In the genomic region with DNA sequence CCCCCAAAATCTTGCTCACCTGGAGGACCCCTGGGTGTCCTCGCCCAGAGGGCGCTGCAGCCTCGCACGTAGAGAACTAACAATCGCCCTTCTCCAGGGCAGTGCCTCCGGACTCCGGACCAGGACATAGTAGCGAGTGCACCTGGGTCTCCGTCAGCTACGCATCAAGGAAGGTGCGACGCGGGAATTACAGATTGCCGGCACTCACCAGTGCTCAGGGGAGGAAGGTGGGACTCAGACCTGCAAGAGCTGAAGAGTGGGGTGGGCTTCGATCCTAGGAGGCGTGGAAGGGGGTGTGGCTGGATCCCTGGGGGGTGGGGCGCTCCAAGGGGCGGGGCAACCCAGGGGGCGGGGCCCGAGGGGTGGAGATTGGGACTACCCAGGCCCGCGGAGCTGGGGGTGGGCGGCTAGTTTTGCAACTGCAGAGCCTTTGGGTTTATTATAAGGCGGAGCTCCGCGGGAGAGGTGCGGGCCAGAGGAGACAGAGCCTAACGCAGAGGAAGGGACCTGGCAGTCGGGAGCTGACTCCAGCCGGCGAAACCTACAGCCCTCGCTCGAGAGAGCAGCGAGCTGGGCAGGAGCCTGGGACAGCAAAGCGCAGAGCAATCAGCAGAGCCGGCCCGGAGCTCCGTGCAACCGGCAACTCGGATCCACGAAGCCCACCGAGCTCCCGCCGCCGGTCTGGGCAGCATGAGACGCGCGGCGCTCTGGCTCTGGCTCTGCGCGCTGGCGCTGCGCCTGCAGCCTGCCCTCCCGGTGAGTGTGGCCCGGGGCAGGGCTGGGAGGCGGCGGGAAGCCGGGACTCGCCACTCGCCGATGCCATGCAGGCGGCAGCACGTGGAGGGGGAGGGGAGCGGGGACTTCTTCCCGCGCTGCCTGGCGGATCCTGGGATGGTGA, we compare ENCODE assay signal across 8 mouse cellular contexts. TPM values are rescaled to one million over a fixed set of nuclear protein-coding genes. Genes with fewer than 3 reads are reported as not detected.
DNase-seq lines count a peak whose midpoint lies in the region; ATAC-seq and TF ChIP-seq lines count a peak whose summit lies in the region.

A gene (plus strand): TSS at position 378 of the 898 bp plus-strand sequence.

- peak within 1 kb of the TSS; percentile 88 for H3K4me3 ChIP-seq in embryonic facial prominence, embryonic 10.5 days
- H3K4me3 ChIP-seq in liver, embryonic 11.5 days (ENCODE audit: low read depth, low read length): peak within 1 kb of the TSS; percentile 79
- H3K4me3 ChIP-seq in myocyte: peak within 1 kb of the TSS; percentile 95
- peak within 1 kb of the TSS; percentile 85 for H3K4me3 ChIP-seq in testis, adult 2 months (ENCODE audit: control insufficient read depth, low read depth, low read length)

- peak; percentile 75 for DNase-seq in 3T3-L1 (ENCODE audit: low read depth, low spot score)
- peak; percentile 87 for DNase-seq in adrenal gland, postnatal 14 days
- peak; percentile 99 for DNase-seq in embryonic facial prominence, embryonic 10.5 days (ENCODE audit: low spot score)
- DNase-seq in heart, adult 11 months: peak; percentile 97
- DNase-seq in kidney, adult 11 months: peak; percentile 69
- DNase-seq in liver, embryonic 11.5 days (ENCODE audit: low spot score): peak; percentile 90

- H3K9me3 ChIP-seq in embryonic facial prominence, embryonic 10.5 days: peaks cover 4% of the 10 kb centered on the region; the same call in 1 of the 2 replicates
- H3K9me3 ChIP-seq in liver, embryonic 11.5 days (ENCODE audit: control insufficient read depth, low read length): no peaks in the 10 kb centered on the region

- peak; percentile 64 for TF ChIP-seq POLR2A in myocyte (IDR thresholded peaks at IDR 0.05; ENCODE audit: insufficient read length, low read depth)
- TF ChIP-seq POLR2A in testis, adult 2 months (IDR thresholded peaks at IDR 0.05; ENCODE audit: control insufficient read depth, low read depth, low read length): no peak

- ATAC-seq in liver, embryonic 11.5 days (replicated peaks; ENCODE audit: low FRiP score): peak; percentile 82

- peak within 1 kb of the TSS; percentile 83 for H3ac ChIP-seq in myocyte (ENCODE audit: control insufficient read depth, insufficient read length)

- H3K4me2 ChIP-seq in liver, embryonic 11.5 days: peak within 1 kb of the TSS; percentile 95
- peak within 1 kb of the TSS; percentile 95 for H3K4me2 ChIP-seq in myocyte (ENCODE audit: low read depth)

- peak within 1 kb of the TSS; percentile 77 for H3K9ac ChIP-seq in liver, embryonic 11.5 days (ENCODE audit: low read depth, low read length)

- peaks cover 40% of the 10 kb centered on the region for H3K79me2 ChIP-seq in myocyte (ENCODE audit: control insufficient read depth, insufficient read depth)

- TF ChIP-seq CTCF in testis, adult 2 months (IDR thresholded peaks at IDR 0.05; ENCODE audit: control insufficient read depth, insufficient read depth, insufficient replicate concordance, low read depth, low read length): peak; percentile 13; the same call in 1 of the 2 replicates

- H3K36me3 ChIP-seq in embryonic facial prominence, embryonic 10.5 days (replicated peaks): peaks cover 2% of the 10 kb centered on the region; the same call in 1 of the 2 replicates
- H3K36me3 ChIP-seq in liver, embryonic 11.5 days (ENCODE audit: control insufficient read depth, insufficient read depth, low read length): no peaks in the 10 kb centered on the region
- H3K36me3 ChIP-seq in myocyte (ENCODE audit: control insufficient read depth, insufficient read depth): no peaks in the 10 kb centered on the region
- H3K36me3 ChIP-seq in testis, adult 2 months (ENCODE audit: control insufficient read depth, insufficient read depth, low read length): no peaks in the 10 kb centered on the region

- WGBS in embryonic facial prominence, embryonic 10.5 days: under 1% methylated on average over 67 of the region's 67 CpGs
- under 1% methylated on average over 65 of the region's 67 CpGs for WGBS in liver, embryonic 11.5 days

- no peaks in the 10 kb centered on the region for H3K27me3 ChIP-seq in embryonic facial prominence, embryonic 10.5 days (replicated peaks; ENCODE audit: low read depth, poor library complexity, severe bottlenecking)
- H3K27me3 ChIP-seq in liver, embryonic 11.5 days (replicated peaks; ENCODE audit: control insufficient read depth, insufficient read depth, low read length): no peaks in the 10 kb centered on the region
- no peaks in the 10 kb centered on the region for H3K27me3 ChIP-seq in myocyte (ENCODE audit: control insufficient read depth, insufficient read depth, insufficient read length)
- H3K27me3 ChIP-seq in testis, adult 2 months (ENCODE audit: control insufficient read depth, insufficient read depth, low read length): no peaks in the 10 kb centered on the region

- H3K27ac ChIP-seq in embryonic facial prominence, embryonic 10.5 days (replicated peaks): peak within 1 kb of the TSS; percentile 97
- H3K27ac ChIP-seq in liver, embryonic 11.5 days (ENCODE audit: low read depth, low read length): peak within 1 kb of the TSS; percentile 67
- H3K27ac ChIP-seq in testis, adult 2 months (ENCODE audit: control insufficient read depth, insufficient read depth, low read depth, low read length): no peak within 1 kb of the TSS

- peaks cover 36% of the 10 kb centered on the region for H3K4me1 ChIP-seq in embryonic facial prominence, embryonic 10.5 days
- peaks cover 12% of the 10 kb centered on the region for H3K4me1 ChIP-seq in liver, embryonic 11.5 days (replicated peaks; ENCODE audit: control insufficient read depth, insufficient read depth, low read length)
- H3K4me1 ChIP-seq in testis, adult 2 months (ENCODE audit: control insufficient read depth, insufficient read depth, low read length): peaks cover 6% of the 10 kb centered on the region

TF ChIP-seq in myocyte, 11 proteins besides CTCF, POLR2A, EP300 and RAD21:
- TF ChIP-seq TCF12 (IDR thresholded peaks at IDR 0.05; ENCODE audit: insufficient read depth, poor library complexity, severe bottlenecking): no peak
- TF ChIP-seq USF1 (IDR thresholded peaks at IDR 0.05; ENCODE audit: low read depth): no peak
- peak; percentile 64 for TF ChIP-seq POLR2AphosphoS2 (IDR thresholded peaks at IDR 0.05; ENCODE audit: insufficient read length, low read depth)
- peak in 1 of 3 experiments; percentile 25 for TF ChIP-seq MYOG (IDR thresholded peaks at IDR 0.05; ENCODE audit: control insufficient read depth in 1 of 3, insufficient read depth in 1 of 3, insufficient read length in 2 of 3, low read depth in 2 of 3)
- peak; percentile 3 for TF ChIP-seq MAX (IDR thresholded peaks at IDR 0.05; ENCODE audit: low read depth)
- TF ChIP-seq TCF3 (IDR thresholded peaks at IDR 0.05; ENCODE audit: insufficient read length, low read depth): no peak
- no peak for TF ChIP-seq MYOD1 (IDR thresholded peaks at IDR 0.05; ENCODE audit: control insufficient read depth in 1 of 3, insufficient read length in 2 of 3, low read depth in 2 of 3)
- no peak for TF ChIP-seq SRF (IDR thresholded peaks at IDR 0.05; ENCODE audit: control insufficient read depth, insufficient read length, low read depth)
- no peak for TF ChIP-seq REST (IDR thresholded peaks at IDR 0.05; ENCODE audit: insufficient read depth, insufficient read length)
- 0 out of 2 replicates have a peak, but pooled peaks have one; percentile 5 for TF ChIP-seq CEBPB (IDR thresholded peaks at IDR 0.05; ENCODE audit: insufficient read depth, poor library complexity, severe bottlenecking)
- TF ChIP-seq E2F4 (IDR thresholded peaks at IDR 0.05; ENCODE audit: insufficient read depth): peak; percentile 34

RNA-seq across cellular contexts. Expression of the gene that starts here (rescaled TPM):
- 14.9 and 29.0 TPM in 2 replicates for total RNA-seq in adrenal gland, postnatal 14 days (2021)
- polyA plus RNA-seq in embryonic facial prominence, embryonic 10.5 days (2016; fragmentation: Nextera tagmentation; extraction: Ambion mirVana): 157 and 158 TPM in 2 replicates
- 50.2 and 51.6 TPM in 2 replicates for polyA plus RNA-seq in liver, embryonic 11.5 days (2014; fragmentation: Nextera tagmentation; extraction: Ambion mirVana)
- 156 TPM for polyA plus RNA-seq in myocyte (2012; fragmentation: generic; extraction: Trizol)
- polyA plus RNA-seq in testis, adult 2 months (2012; rRNA removed): 3.6 and 4.7 TPM in 2 replicates
